Mouse (Mus musculus) CH12.LX (cell line): ENCODE data around the gene Tmem176a.

ENCODE experiments used
- CTCF ChIP-seq, 2 experiments: IDR thresholded peaks in 1 of 2; conservative IDR thresholded peaks in 1 of 2; 2 replicates each; pipeline ENCODE4 v1.5.1; 2011 to 2012; ENCODE audit warnings: low read depth in 2 of 2, low read length in 2 of 2, improper control_type of control experiment in 1 of 2, inconsistent platforms in 1 of 2, mild to moderate bottlenecking in 1 of 2, moderate library complexity in 1 of 2
- E2F4 ChIP-seq: IDR thresholded peaks from 2 replicates; pipeline ENCODE4 v1.6.1; 2011; ENCODE audit warnings: low read depth, low read length, improper control_type of control experiment; ENCODE audit not compliant: insufficient replicate concordance
- PAX5 ChIP-seq: IDR thresholded peaks from 2 replicates; pipeline ENCODE4 v1.6.1; 2012; ENCODE audit warnings: low read length, inconsistent platforms, mixed read lengths
- POLR2A ChIP-seq: IDR thresholded peaks from 2 replicates; pipeline ENCODE4 v1.6.1; 2011; ENCODE audit warnings: low read depth, mild to moderate bottlenecking, improper control_type of control experiment, low read length
- TBP ChIP-seq: conservative IDR thresholded peaks from 2 replicates; pipeline ENCODE4 v1.6.1; 2011; ENCODE audit warnings: low read depth, low read length, improper control_type of control experiment
- ZC3H11A ChIP-seq: IDR thresholded peaks from 2 replicates; pipeline ENCODE4 v1.6.1; 2012; ENCODE audit warnings: low read depth, mild to moderate bottlenecking, inconsistent platforms, low read length, improper control_type of control experiment
- ZMIZ1 ChIP-seq: IDR thresholded peaks from 2 replicates; pipeline ENCODE4 v1.6.1; 2012; ENCODE audit warnings: low read depth, mild to moderate bottlenecking, inconsistent platforms, low read length, improper control_type of control experiment

GRCm38 (mm10) chr6:48833515-48833914 is 7.2 kb upstream of the Tmem176a start:
- TF ChIP-seq POLR2A (no peak), CTCF (conservative IDR thresholded peaks at IDR 0.05 in 1 of 2, IDR thresholded peaks at IDR 0.05 in 1 of 2; ENCODE audit: low read depth in 2 of 2, low read length in 2 of 2) (no peak), ZC3H11A (no peak), ZMIZ1 (no peak), E2F4 (no peak), PAX5 (no peak), TBP (no peak)
